Mouse (Mus musculus) MEL (cell line): ENCODE results near the gene Gnaz. TPM values are rescaled to one million over a fixed set of nuclear protein-coding genes. Genes with fewer than 3 reads are reported as not detected.

ENCODE experiments used
- DNase-seq: peaks from one replicate; pipeline ENCODE4 v3.0.0; 2011; ENCODE audit warnings: low read depth, low spot score
- H3K27ac ChIP-seq: 2 replicates; pipeline ENCODE4 v1.5.1; 2012; ENCODE audit warnings: low read depth, mild to moderate bottlenecking, control low read depth, low read length, moderate library complexity; ENCODE audit not compliant: control insufficient read depth
- H3K27me3 ChIP-seq, 2 experiments: fragments of 150-350 bp in 1 of 2; sonication (generic) in 1 of 2; 2 replicates each; pipeline ENCODE4 v1.6.1; 2012; ENCODE audit warnings: low read length in 2 of 2, mild to moderate bottlenecking in 2 of 2, improper control_type of control experiment in 1 of 2, moderate library complexity in 1 of 2; ENCODE audit not compliant: insufficient read depth in 2 of 2, control insufficient read depth in 1 of 2
- H3K36me3 ChIP-seq, 2 experiments: 2 replicates each; pipeline ENCODE4 v1.6.1; 2012 to 2014; ENCODE audit warnings: low read length in 2 of 2, improper control_type of control experiment in 1 of 2, inconsistent platforms in 1 of 2, mild to moderate bottlenecking in 1 of 2; ENCODE audit not compliant: insufficient read depth in 2 of 2, control insufficient read depth in 1 of 2
- H3K4me1 ChIP-seq, 2 experiments: fragments of 150-350 bp in 1 of 2; sonication (generic) in 1 of 2; 2 replicates each; pipeline ENCODE4 v1.6.1; 2012; ENCODE audit warnings: low read length in 2 of 2, improper control_type of control experiment in 1 of 2, mild to moderate bottlenecking in 1 of 2; ENCODE audit not compliant: insufficient read depth in 2 of 2, control insufficient read depth in 1 of 2
- H3K4me3 ChIP-seq, 2 experiments: fragments of 150-350 bp in 1 of 2; sonication (generic) in 1 of 2; 2 replicates each; pipeline ENCODE4 v1.5.1; 2012; ENCODE audit warnings: low read depth in 2 of 2, low read length in 2 of 2, mild to moderate bottlenecking in 2 of 2, moderate library complexity in 2 of 2, control low read depth in 1 of 2, improper control_type of control experiment in 1 of 2; ENCODE audit not compliant: control insufficient read depth in 1 of 2, insufficient read depth in 1 of 2
- H3K79me2 ChIP-seq: 2 replicates; pipeline ENCODE4 v1.6.1; 2012; ENCODE audit warnings: mild to moderate bottlenecking, low read length, moderate library complexity; ENCODE audit not compliant: control insufficient read depth, poor library complexity, insufficient read depth
- H3K9ac ChIP-seq: 2 replicates; pipeline ENCODE4 v1.6.1; 2012; ENCODE audit warnings: low read depth, mild to moderate bottlenecking, control low read depth, low read length, moderate library complexity; ENCODE audit not compliant: control insufficient read depth, poor library complexity, severe bottlenecking
- H3K9me3 ChIP-seq: fragments of 150-350 bp; sonication (generic); replicated peaks from 2 replicates; pipeline ENCODE4 v1.6.1; 2012; ENCODE audit warnings: mild to moderate bottlenecking, low read length, improper control_type of control experiment, moderate library complexity; ENCODE audit not compliant: insufficient read depth
- EP300 ChIP-seq, 2 experiments: IDR thresholded peaks; 2 replicates each; pipeline ENCODE4 v1.6.1; 2011; ENCODE audit warnings: improper control_type of control experiment in 2 of 2, low read length in 2 of 2, low read depth in 1 of 2, mild to moderate bottlenecking in 1 of 2
- GABPA ChIP-seq: IDR thresholded peaks from 2 replicates; pipeline ENCODE4 v1.6.1; 2012; ENCODE audit warnings: low read depth, mild to moderate bottlenecking, inconsistent platforms, low read length, improper control_type of control experiment, moderate library complexity
- MXI1 ChIP-seq: IDR thresholded peaks from 2 replicates; pipeline ENCODE4 v1.6.1; 2011; ENCODE audit warnings: mild to moderate bottlenecking, low read depth, low read length, improper control_type of control experiment
- MYC ChIP-seq: IDR thresholded peaks from 2 replicates; pipeline ENCODE4 v1.6.1; 2011; ENCODE audit warnings: low read depth, mild to moderate bottlenecking, low read length, improper control_type of control experiment, moderate library complexity
- NRF1 ChIP-seq: IDR thresholded peaks from 2 replicates; pipeline ENCODE4 v1.6.1; 2014; ENCODE audit warnings: low read depth, mild to moderate bottlenecking, inconsistent platforms, low read length, improper control_type of control experiment, moderate library complexity; ENCODE audit not compliant: poor library complexity, insufficient read depth, severe bottlenecking
- RAD21 ChIP-seq: IDR thresholded peaks from 2 replicates; pipeline ENCODE4 v1.6.1; 2011; ENCODE audit warnings: mild to moderate bottlenecking, low read depth, low read length, improper control_type of control experiment
- RCOR1 ChIP-seq: IDR thresholded peaks from 2 replicates; pipeline ENCODE4 v1.6.1; 2012; ENCODE audit warnings: low read depth, mild to moderate bottlenecking, inconsistent platforms, low read length, improper control_type of control experiment
- SMC3 ChIP-seq: IDR thresholded peaks from 2 replicates; pipeline ENCODE4 v1.6.1; 2011; ENCODE audit warnings: low read depth, low read length, improper control_type of control experiment
- TAL1 ChIP-seq: IDR thresholded peaks from 2 replicates; pipeline ENCODE4 v1.6.1; 2012; ENCODE audit warnings: mild to moderate bottlenecking, inconsistent platforms, low read length, moderate library complexity, mixed read lengths
- ZC3H11A ChIP-seq: IDR thresholded peaks from 2 replicates; pipeline ENCODE4 v1.6.1; 2012; ENCODE audit warnings: low read depth, mild to moderate bottlenecking, inconsistent platforms, low read length, improper control_type of control experiment
- polyA plus RNA-seq, 2 experiments: library from polyadenylated mRNA; stranded (reverse) in 1 of 2; unstranded in 1 of 2; fragments of >175 nt in 1 of 2; fragments of >200 nt in 1 of 2; gene quantifications; 2 replicates each; pipeline versions ENCODE4 v1.2.1 to v1.2.4; 2012; ENCODE audit warnings: low replicate concordance in 2 of 2, low read depth in 1 of 2; ENCODE audit not compliant: insufficient read length in 2 of 2, insufficient read depth in 1 of 2, missing spikeins in 1 of 2
- total RNA-seq: library from RNA; depleted of rRNA; stranded (reverse); fragments of 300-350 nt; gene quantifications from 2 replicates; pipeline ENCODE4 v1.2.3, GENCODE M21; 2012

Gnaz gene
- total and polyA plus RNA-seq, 3 experiments = not detected

DNA sequence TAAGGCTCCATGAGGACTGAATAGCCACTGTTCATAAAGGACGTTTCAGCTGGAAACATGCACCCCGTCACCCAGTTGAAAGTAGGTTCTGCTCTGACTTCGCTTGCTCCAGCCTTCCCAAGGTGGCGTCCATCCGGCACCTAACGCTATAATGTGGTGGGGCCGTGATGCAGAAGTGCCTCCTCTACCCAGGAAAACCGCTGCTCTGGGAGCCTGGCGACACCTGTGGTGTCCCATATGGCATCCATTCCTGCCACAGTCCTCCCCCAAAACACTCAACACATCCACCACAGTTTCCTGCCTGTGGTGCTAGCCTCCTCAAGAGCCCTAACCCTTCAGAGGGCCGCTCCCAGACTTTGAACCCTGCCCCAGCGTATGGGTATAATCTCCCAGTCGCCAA lies 14.2 kb downstream of the Gnaz start:
- Histone ChIP-seq H3K4me3 (no peak overlapping the region), H3K79me2 (no peaks in the 10 kb centered on the region), H3K9ac (no peak overlapping the region), H3K27me3 (no peaks in the 10 kb centered on the region), H3K36me3 (no peaks in the 10 kb centered on the region), H3K4me1 (no peaks in the 10 kb centered on the region), H3K9me3 (no peaks in the 10 kb centered on the region), H3K27ac (no peak overlapping the region)
- TF ChIP-seq GABPA = no peak
- TF ChIP-seq RAD21 = no peak
- TF ChIP-seq RCOR1 = no peak
- no peak for TF ChIP-seq SMC3
- no peak for TF ChIP-seq EP300 (IDR thresholded peaks at IDR 0.05; ENCODE audit: low read depth in 1 of 2, low read length in 2 of 2)
- TF ChIP-seq NRF1 = no peak
- no peak for TF ChIP-seq MXI1
- TF ChIP-seq MYC = no peak
- no peak for DNase-seq

- no peak overlapping the region for H3K27ac ChIP-seq
- no peak overlapping the region for H3K4me3 ChIP-seq
- H3K4me1 ChIP-seq = no peaks in the 10 kb centered on the region
- H3K9ac ChIP-seq = no peak overlapping the region
- DNase-seq = no peak
- H3K79me2 ChIP-seq = no peaks in the 10 kb centered on the region
- no peaks in the 10 kb centered on the region for H3K9me3 ChIP-seq
- no peaks in the 10 kb centered on the region for H3K36me3 ChIP-seq
- TF ChIP-seq ZC3H11A = no peak
- H3K27me3 ChIP-seq = no peaks in the 10 kb centered on the region
These were observed 16.2 kb downstream of the Gnaz start for GRCm38 (mm10) chr10:74983176-74983575.

GRCm38 (mm10) chr10:74987698-74988470 lies 20.9 kb downstream of the Gnaz start:
- Histone ChIP-seq H3K9ac (no peak overlapping the region), H3K79me2 (no peaks in the 10 kb centered on the region), H3K27ac (no peak overlapping the region), H3K4me1 (no peaks in the 10 kb centered on the region), H3K9me3 (no peaks in the 10 kb centered on the region), H3K27me3 (no peaks in the 10 kb centered on the region), H3K36me3 (no peaks in the 10 kb centered on the region), H3K4me3 (no peak overlapping the region)
- no peak for DNase-seq
- TF ChIP-seq TAL1 = no peak
- no peak for TF ChIP-seq EP300 (IDR thresholded peaks at IDR 0.05; ENCODE audit: low read depth in 1 of 2, low read length in 2 of 2)
